Mouse (Mus musculus) layer of hippocampus, adult 2 months (tissue): ENCODE results near the gene Clasp2. TPM values are rescaled to one million over a fixed set of nuclear protein-coding genes. Genes with fewer than 3 reads are reported as not detected.

Experiments
- DNase-seq, 2 experiments: peaks; one replicate each; pipeline ENCODE4 v3.0.0; 2022; ENCODE audit warnings: low spot score in 2 of 2
- H3K27ac ChIP-seq: fragments of 200-600 bp; 2 replicates; pipeline ENCODE4 v1.8.1; 2022
- H3K4me3 ChIP-seq: fragments of 200-600 bp; 2 replicates; pipeline ENCODE4 v1.8.1; 2022; ENCODE audit warnings: mild to moderate bottlenecking
- CTCF ChIP-seq: fragments of 200-600 bp; conservative IDR thresholded peaks from 2 replicates; pipeline ENCODE4 v1.8.1; 2022; ENCODE audit warnings: antibody characterized with exemption, mild to moderate bottlenecking, moderate library complexity
- total RNA-seq, 2 experiments: library from RNA; stranded (reverse); gene quantifications; 2 replicates each; pipeline ENCODE4 v1.2.3; 2021

Gene Clasp2
- total RNA-seq, 2 experiments from 2014 or later: 199 to 202 TPM

DNA sequence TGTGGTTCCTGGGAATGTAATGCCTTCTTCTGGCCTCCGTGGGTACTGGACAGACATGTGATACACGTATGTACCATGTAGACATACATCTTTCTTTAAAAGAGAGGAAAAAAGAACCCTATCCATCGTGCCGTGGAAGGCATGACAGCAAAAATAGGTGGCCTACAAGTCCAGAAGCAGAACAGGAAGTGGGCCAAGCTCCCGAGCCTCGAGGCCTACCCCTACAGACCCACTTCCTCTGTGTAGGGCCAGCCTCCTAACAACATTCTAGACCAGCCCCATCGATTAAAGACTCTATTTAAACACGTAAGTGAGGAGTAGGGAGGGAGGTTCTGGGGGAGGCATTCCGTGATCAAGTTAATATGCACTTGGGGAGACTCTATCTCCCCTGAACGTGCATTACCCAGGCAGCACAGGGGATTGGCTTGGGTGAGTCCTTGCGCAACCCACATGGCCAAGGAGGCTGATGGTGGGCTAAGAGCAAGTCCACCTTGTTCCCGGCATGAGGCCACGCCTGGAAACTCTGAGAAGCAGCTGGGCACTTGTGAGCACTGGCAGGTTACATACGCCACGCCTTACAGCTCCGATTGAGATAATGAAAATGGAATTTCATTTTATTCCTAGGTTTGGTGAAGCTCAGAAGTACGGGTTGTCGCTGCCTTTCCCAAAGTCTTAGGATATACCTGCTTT lies 14.1 kb upstream of the Clasp2 start:
- Histone ChIP-seq H3K4me3 (no peak overlapping the region), H3K27ac (no peak overlapping the region)
- DNase-seq: no peak
- no peak for TF ChIP-seq CTCF

GRCm38 (mm10) chr9:113731540-113731939 lies 9.7 kb upstream of the Clasp2 start:
- no peak for TF ChIP-seq CTCF
- DNase-seq: no peak
- H3K4me3 ChIP-seq: no peak overlapping the region
- H3K27ac ChIP-seq: no peak overlapping the region

- H3K4me3 ChIP-seq: no peak overlapping the region
- no peak overlapping the region for H3K27ac ChIP-seq
- no peak for DNase-seq
- TF ChIP-seq CTCF: no peak
Measured at GRCm38 (mm10) chr9:113735920-113736319, 5.4 kb upstream of the Clasp2 start.

DNA sequence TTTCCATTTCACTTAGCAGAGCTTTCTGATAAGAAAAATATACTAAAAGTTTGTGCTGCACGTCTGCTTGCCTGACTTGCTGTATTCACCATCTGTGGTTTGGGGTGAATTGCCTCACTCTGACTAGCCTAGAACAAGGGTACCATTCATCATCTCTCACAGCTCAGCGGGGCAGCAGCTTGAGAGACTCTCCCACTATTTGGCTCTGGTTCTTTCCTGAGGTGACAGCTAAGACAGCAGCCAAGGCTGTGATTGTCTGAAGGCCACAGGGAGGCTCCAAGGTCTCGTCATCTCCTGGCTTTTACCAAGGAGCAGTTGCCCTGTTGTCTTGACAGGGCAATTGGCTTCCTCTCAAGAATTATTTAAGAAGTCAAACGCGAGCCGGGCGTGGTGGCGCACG lies 3.3 kb upstream of the Clasp2 start:
- peak; percentile 17 to 32 for DNase-seq
- H3K4me3 ChIP-seq: no peak overlapping the region
- H3K27ac ChIP-seq: no peak overlapping the region
- TF ChIP-seq CTCF: no peak

DNA sequence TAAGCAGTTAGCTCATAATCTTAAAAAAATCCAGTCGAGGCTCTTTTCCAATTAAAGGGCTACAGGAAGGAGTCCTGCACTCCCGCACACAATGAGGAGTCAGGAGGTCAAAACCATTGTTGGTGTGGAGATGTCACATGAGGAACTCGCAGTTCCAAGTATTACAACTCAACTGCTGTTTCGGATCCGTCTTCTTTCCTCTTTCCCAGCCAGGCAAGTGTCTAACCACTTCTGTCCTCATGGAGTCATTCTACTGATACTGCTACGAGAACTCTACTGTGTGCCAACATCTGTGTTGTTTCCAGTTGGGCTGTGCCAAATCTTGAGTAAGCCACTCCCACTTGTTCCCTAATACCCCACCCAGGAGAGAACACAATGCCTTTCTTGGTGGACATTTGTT lies 2.3 kb upstream of the Clasp2 start:
- Histone ChIP-seq H3K4me3 (no peak overlapping the region), H3K27ac (0 out of 2 replicates have a peak overlapping the region, but pooled peaks have one; percentile 18)
- no peak for DNase-seq
- TF ChIP-seq CTCF: no peak

- no peak for TF ChIP-seq CTCF
- Histone ChIP-seq H3K27ac (peak overlapping the region; percentile 91; the same call in 1 of the 2 replicates), H3K4me3 (peak overlapping the region; percentile 90)
- peak; percentile 13 to 21 for DNase-seq
Measured at GRCm38 (mm10) chr9:113741637-113742137, 414 bp downstream of the Clasp2 start.

DNA sequence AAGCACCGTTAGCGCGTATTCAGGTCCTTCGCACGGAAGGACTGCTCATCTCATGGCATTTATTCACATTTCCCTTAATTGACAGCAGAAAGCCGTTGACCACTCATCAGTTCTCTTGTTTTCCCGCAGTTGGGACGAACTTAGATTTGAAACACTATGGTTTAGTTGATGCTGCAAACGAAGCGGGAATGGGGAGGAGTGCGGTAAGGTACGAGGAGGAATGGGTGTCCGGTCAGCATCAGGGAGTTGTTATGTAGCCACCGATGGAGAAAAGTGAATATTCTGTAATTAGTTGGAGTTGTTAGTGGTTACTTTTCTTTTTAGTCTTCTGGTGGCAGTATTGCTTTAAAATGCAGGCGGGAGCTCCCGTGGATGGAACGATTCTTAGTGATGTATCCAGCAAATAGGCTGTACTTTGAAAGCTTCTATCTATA lies 1.1 kb downstream of the Clasp2 start:
- peak; percentile 15 to 24 for DNase-seq
- H3K27ac ChIP-seq: no peak overlapping the region
- TF ChIP-seq CTCF: peak; percentile 79
- H3K4me3 ChIP-seq: peak overlapping the region; percentile 90

DNA sequence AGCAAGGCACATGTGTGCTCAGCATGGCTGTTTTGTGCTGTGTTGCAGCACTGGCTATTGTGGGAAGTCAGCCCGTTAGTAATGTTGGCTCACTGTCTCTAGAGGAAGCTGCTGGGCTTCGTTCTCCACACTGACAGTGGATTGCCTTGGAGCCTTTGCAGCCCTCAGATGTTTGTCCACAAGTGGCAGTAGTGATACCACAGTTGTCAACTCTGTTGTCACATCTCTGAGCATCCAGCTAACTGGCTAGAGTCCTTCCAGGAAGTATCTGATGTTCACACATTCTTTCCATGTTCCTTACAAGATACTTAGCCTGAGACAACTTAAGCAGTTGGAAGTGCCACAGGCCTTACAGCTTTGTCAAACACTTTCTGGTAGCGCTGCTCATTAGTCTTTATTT lies 2.0 kb downstream of the Clasp2 start:
- Histone ChIP-seq H3K4me3 (no peak overlapping the region), H3K27ac (no peak overlapping the region)
- peak; percentile 44 for TF ChIP-seq CTCF
- no peak for DNase-seq

DNA sequence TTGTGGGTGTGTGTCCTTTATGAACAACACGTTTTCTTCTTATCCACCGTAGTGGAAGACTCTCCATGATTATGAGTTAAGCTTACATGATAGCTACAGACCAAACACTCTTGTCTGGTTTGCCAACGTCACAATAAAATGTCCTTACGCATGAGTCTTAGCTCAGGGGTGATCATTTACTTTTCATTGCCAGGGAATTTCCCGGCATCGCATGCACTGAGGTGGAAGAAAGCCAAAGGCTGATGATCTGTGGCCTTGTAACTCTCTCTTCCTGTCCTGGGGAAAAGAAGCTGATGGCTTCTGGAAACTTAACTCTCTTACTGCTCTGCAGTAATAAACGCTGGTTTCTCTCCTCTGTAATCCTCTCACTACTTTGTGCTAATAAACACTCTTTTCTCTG lies 8.1 kb downstream of the Clasp2 start:
- H3K27ac ChIP-seq: no peak overlapping the region
- DNase-seq: no peak
- no peak overlapping the region for H3K4me3 ChIP-seq
- TF ChIP-seq CTCF: no peak

DNA sequence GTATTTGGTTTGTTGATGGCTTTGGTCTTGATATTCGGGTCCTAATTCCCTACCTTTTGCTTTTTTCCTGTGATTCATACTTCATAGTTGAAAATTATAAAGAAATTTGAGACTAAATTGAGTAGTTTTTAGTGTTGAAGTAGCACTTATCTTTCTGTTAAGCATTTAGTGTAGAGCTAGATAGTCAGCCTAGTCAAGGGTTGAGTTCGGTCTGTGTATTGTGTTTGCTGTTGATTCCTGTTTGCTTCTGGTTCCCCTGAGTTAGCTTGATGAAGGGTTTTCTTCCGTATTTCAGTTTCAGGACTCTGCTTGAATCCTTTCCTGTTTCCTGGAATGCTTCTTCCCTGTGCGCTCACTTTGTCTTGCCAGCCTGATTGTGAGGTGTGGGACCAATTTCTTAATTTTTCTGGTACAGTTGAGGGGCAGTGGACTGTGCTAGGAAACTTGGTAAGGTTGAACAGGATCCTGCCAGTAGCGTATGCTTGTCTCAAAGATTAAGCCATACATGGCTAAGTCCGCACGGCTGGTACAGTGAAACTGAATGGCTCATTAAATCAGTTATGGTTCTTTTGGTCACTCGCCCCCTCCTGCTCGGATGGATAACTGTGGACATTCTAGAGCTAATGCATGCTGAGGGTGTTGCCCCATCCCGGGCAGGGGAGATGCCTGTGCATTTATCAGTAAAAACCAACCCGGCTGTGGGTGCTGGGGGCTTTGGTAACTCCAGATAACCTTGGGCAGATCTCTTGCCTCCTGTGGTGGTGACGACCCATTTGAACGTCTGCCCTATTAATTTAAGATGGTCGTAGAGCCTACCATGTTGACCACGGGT lies 14.8 kb downstream of the Clasp2 start:
- H3K27ac ChIP-seq: no peak overlapping the region
- DNase-seq: no peak
- H3K4me3 ChIP-seq: no peak overlapping the region
- no peak for TF ChIP-seq CTCF

GRCm38 (mm10) chr9:113758472-113758871 lies 17.2 kb downstream of the Clasp2 start:
- no peak for TF ChIP-seq CTCF
- Histone ChIP-seq H3K27ac (no peak overlapping the region), H3K4me3 (no peak overlapping the region)
- DNase-seq: no peak

DNA sequence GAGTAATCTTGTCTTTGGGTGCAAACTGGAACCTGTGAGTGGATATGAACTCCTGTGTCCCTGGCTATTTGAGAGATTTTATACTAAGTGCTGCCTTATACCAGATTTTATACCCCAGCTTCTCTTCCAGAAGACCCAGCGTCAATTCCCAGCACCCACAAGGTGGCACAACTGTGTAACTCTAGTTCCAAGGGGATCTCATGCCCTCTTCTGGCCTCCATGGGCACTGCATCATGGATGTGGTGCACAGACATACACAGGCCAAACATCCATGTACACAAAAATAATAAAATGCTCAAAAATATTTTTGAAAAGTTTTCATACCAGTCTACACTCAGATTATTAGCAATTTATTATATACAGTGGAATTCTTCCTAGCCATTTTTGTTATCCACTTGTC lies 18.4 kb downstream of the Clasp2 start:
- no peak overlapping the region for H3K27ac ChIP-seq
- H3K4me3 ChIP-seq: no peak overlapping the region
- DNase-seq: no peak
- peak; percentile 59 for TF ChIP-seq CTCF

GRCm38 (mm10) chr9:113762389-113762788 lies 21.1 kb downstream of the Clasp2 start:
- H3K27ac ChIP-seq: no peak overlapping the region
- no peak overlapping the region for H3K4me3 ChIP-seq
- TF ChIP-seq CTCF: no peak
- no peak for DNase-seq

DNA sequence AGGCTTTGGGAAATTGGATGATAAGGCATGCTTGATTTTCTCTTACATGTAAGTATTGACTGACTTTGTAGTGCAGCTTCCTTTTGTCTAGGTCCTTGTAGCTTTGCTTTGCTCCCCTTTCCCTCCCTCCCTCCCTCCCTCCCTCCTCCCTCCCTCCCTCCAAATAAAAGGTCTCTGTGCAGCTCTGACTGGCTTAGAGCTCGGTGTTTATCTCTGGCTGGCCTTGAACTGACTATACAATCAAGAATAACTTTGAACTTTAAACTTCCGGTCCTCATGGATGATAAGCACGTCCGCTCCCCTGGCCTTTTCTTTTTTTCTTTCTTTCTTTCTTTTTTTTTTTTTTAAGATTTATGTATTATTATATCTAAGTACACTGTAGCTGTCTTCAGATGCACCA lies 21.9 kb downstream of the Clasp2 start:
- Histone ChIP-seq H3K27ac (no peak overlapping the region), H3K4me3 (no peak overlapping the region)
- DNase-seq: no peak
- TF ChIP-seq CTCF: no peak
